Mouse (Mus musculus): ENCODE measurements at regions not wholly inside any gene's neighbourhood (a gene's known extent, or its start where the extent isn't known, plus 50 kb on each side); places are given as distances from the start of the nearest gene placed in this dataset.

GRCm38 (mm10) chr3:140872511-140872910, 339.6 kb downstream of the Pdha2 start:
- no peak for ATAC-seq (ENCODE audit: low FRiP score)
- Histone ChIP-seq H3K4me3 (no peak overlapping the region), H3K27me3 (no peaks in the 10 kb centered on the region), H3K9me3 (no peaks in the 10 kb centered on the region), H3K27ac (no peak overlapping the region), H3K36me3 (no peaks in the 10 kb centered on the region), H3K4me2 (no peak overlapping the region), H3K4me1 (replicated peaks) (no peaks in the 10 kb centered on the region), H3K9ac (no peak overlapping the region)
- 76% methylated on average over 1 of the region's 1 CpGs for WGBS

- no peak for ATAC-seq (ENCODE audit: low FRiP score)
- no peak overlapping the region for H3K4me3 ChIP-seq
- H3K27ac ChIP-seq: no peak overlapping the region
- no peaks in the 10 kb centered on the region for H3K36me3 ChIP-seq
- no peaks in the 10 kb centered on the region for H3K27me3 ChIP-seq
- H3K9ac ChIP-seq: no peak overlapping the region
- H3K4me1 ChIP-seq (replicated peaks): no peaks in the 10 kb centered on the region
- WGBS: 86% methylated on average over 2 of the region's 2 CpGs
- no peaks in the 10 kb centered on the region for H3K9me3 ChIP-seq
- H3K4me2 ChIP-seq: no peak overlapping the region
These were observed 340.9 kb downstream of the Pdha2 start for GRCm38 (mm10) chr3:140871261-140871660.

GRCm38 (mm10) chr3:140840197-140840596, 372.0 kb downstream of the Pdha2 start:
- H3K4me1 ChIP-seq (replicated peaks): no peaks in the 10 kb centered on the region
- H3K4me2 ChIP-seq: no peak overlapping the region
- H3K9ac ChIP-seq: no peak overlapping the region
- H3K9me3 ChIP-seq: no peaks in the 10 kb centered on the region
- no peaks in the 10 kb centered on the region for H3K36me3 ChIP-seq
- H3K4me3 ChIP-seq: no peak overlapping the region
- 76% methylated on average over 2 of the region's 2 CpGs for WGBS
- no peaks in the 10 kb centered on the region for H3K27me3 ChIP-seq
- no peak for ATAC-seq (ENCODE audit: low FRiP score)
- H3K27ac ChIP-seq: no peak overlapping the region

- Histone ChIP-seq H3K36me3 (no peaks in the 10 kb centered on the region), H3K4me2 (no peak overlapping the region), H3K4me3 (no peak overlapping the region), H3K4me1 (replicated peaks) (no peaks in the 10 kb centered on the region), H3K9ac (no peak overlapping the region), H3K27me3 (no peaks in the 10 kb centered on the region), H3K27ac (no peak overlapping the region), H3K9me3 (no peaks in the 10 kb centered on the region)
- ATAC-seq (ENCODE audit: low FRiP score): no peak
- 79% methylated on average over 2 of the region's 2 CpGs for WGBS
These were observed 374.1 kb downstream of the Pdha2 start for GRCm38 (mm10) chr3:140837976-140838581.

GRCm38 (mm10) chr3:140821266-140821665, 390.9 kb downstream of the Pdha2 start:
- no peaks in the 10 kb centered on the region for H3K4me1 ChIP-seq (replicated peaks)
- no peak overlapping the region for H3K4me2 ChIP-seq
- H3K9me3 ChIP-seq: no peaks in the 10 kb centered on the region
- no peaks in the 10 kb centered on the region for H3K36me3 ChIP-seq
- no peak overlapping the region for H3K9ac ChIP-seq
- no peak overlapping the region for H3K4me3 ChIP-seq
- no peak for ATAC-seq (ENCODE audit: low FRiP score)
- no peak overlapping the region for H3K27ac ChIP-seq
- no peaks in the 10 kb centered on the region for H3K27me3 ChIP-seq

- H3K36me3 ChIP-seq: no peaks in the 10 kb centered on the region
- H3K4me2 ChIP-seq: no peak overlapping the region
- H3K4me3 ChIP-seq: no peak overlapping the region
- ATAC-seq (ENCODE audit: low FRiP score): no peak
- no peak overlapping the region for H3K27ac ChIP-seq
- H3K9ac ChIP-seq: no peak overlapping the region
- H3K4me1 ChIP-seq (replicated peaks): no peaks in the 10 kb centered on the region
- H3K9me3 ChIP-seq: 0 out of 2 replicates have a peak, but pooled peaks cover 5% of the 10 kb centered on the region
- H3K27me3 ChIP-seq: no peaks in the 10 kb centered on the region
- WGBS: 97% methylated on average over 2 of the region's 2 CpGs
These were observed 406.6 kb downstream of the Pdha2 start for GRCm38 (mm10) chr3:140805586-140805985.

- Histone ChIP-seq H3K4me2 (no peak overlapping the region), H3K4me3 (no peak overlapping the region), H3K9me3 (no peaks in the 10 kb centered on the region), H3K27ac (no peak overlapping the region), H3K27me3 (no peaks in the 10 kb centered on the region), H3K4me1 (replicated peaks) (no peaks in the 10 kb centered on the region), H3K36me3 (no peaks in the 10 kb centered on the region), H3K9ac (no peak overlapping the region)
- 91% methylated on average over 2 of the region's 2 CpGs for WGBS
- ATAC-seq (ENCODE audit: low FRiP score): no peak
These were observed 419.2 kb downstream of the Pdha2 start for GRCm38 (mm10) chr3:140792943-140793342.

- H3K9ac ChIP-seq: no peak overlapping the region
- no peaks in the 10 kb centered on the region for H3K36me3 ChIP-seq
- no peaks in the 10 kb centered on the region for H3K9me3 ChIP-seq
- 54% methylated on average over 3 of the region's 3 CpGs for WGBS
- H3K4me3 ChIP-seq: no peak overlapping the region
- no peaks in the 10 kb centered on the region for H3K27me3 ChIP-seq
- no peak overlapping the region for H3K4me2 ChIP-seq
- H3K4me1 ChIP-seq (replicated peaks): no peaks in the 10 kb centered on the region
- H3K27ac ChIP-seq: no peak overlapping the region
- ATAC-seq (ENCODE audit: low FRiP score): no peak
These were observed 426.5 kb downstream of the Pdha2 start for GRCm38 (mm10) chr3:140785700-140786099.

GRCm38 (mm10) chr3:140760051-140760450, 452.1 kb downstream of the Pdha2 start:
- H3K27me3 ChIP-seq: no peaks in the 10 kb centered on the region
- no peaks in the 10 kb centered on the region for H3K36me3 ChIP-seq
- H3K4me3 ChIP-seq: no peak overlapping the region
- WGBS: 81% methylated on average over 4 of the region's 4 CpGs
- H3K4me2 ChIP-seq: no peak overlapping the region
- no peaks in the 10 kb centered on the region for H3K9me3 ChIP-seq
- no peaks in the 10 kb centered on the region for H3K4me1 ChIP-seq (replicated peaks)
- no peak overlapping the region for H3K9ac ChIP-seq
- ATAC-seq (ENCODE audit: low FRiP score): no peak
- H3K27ac ChIP-seq: no peak overlapping the region

- H3K4me3 ChIP-seq: no peak overlapping the region
- 72% methylated on average over 2 of the region's 2 CpGs for WGBS
- H3K36me3 ChIP-seq: no peaks in the 10 kb centered on the region
- H3K9me3 ChIP-seq: no peaks in the 10 kb centered on the region
- no peak for ATAC-seq (ENCODE audit: low FRiP score)
- H3K27me3 ChIP-seq: no peaks in the 10 kb centered on the region
- H3K4me2 ChIP-seq: no peak overlapping the region
- H3K4me1 ChIP-seq (replicated peaks): no peaks in the 10 kb centered on the region
- no peak overlapping the region for H3K9ac ChIP-seq
- H3K27ac ChIP-seq: no peak overlapping the region
These were observed 467.7 kb downstream of the Pdha2 start for GRCm38 (mm10) chr3:140744501-140744900.

GRCm38 (mm10) chr3:140740430-140740829, 471.7 kb downstream of the Pdha2 start:
- Histone ChIP-seq H3K9me3 (no peaks in the 10 kb centered on the region), H3K27me3 (no peaks in the 10 kb centered on the region)
- WGBS: 92% methylated on average over 1 of the region's 1 CpGs

GRCm38 (mm10) chr3:140738654-140739369, 473.3 kb downstream of the Pdha2 start:
- no peaks in the 10 kb centered on the region for H3K9me3 ChIP-seq

More at GRCm38 (mm10) chr3:140740430-140740829, 471.7 kb downstream of the Pdha2 start:
- no peak for ATAC-seq (ENCODE audit: low FRiP score)
- no peaks in the 10 kb centered on the region for H3K4me1 ChIP-seq (replicated peaks)
- no peak overlapping the region for H3K4me2 ChIP-seq
- no peak overlapping the region for H3K27ac ChIP-seq
- H3K9ac ChIP-seq: no peak overlapping the region
- H3K4me3 ChIP-seq: no peak overlapping the region
- no peaks in the 10 kb centered on the region for H3K36me3 ChIP-seq

GRCm38 (mm10) chr3:140716896-140717295, 495.3 kb downstream of the Pdha2 start:
- Histone ChIP-seq H3K9ac (no peak overlapping the region), H3K4me3 (no peak overlapping the region), H3K9me3 (no peaks in the 10 kb centered on the region), H3K4me2 (no peak overlapping the region), H3K36me3 (no peaks in the 10 kb centered on the region), H3K27me3 (no peaks in the 10 kb centered on the region), H3K27ac (no peak overlapping the region), H3K4me1 (replicated peaks) (no peaks in the 10 kb centered on the region)
- ATAC-seq (ENCODE audit: low FRiP score): no peak

More at GRCm38 (mm10) chr3:140738654-140739369, 473.3 kb downstream of the Pdha2 start:
- Histone ChIP-seq H3K9ac (no peak overlapping the region), H3K4me1 (replicated peaks) (no peaks in the 10 kb centered on the region), H3K27me3 (no peaks in the 10 kb centered on the region), H3K27ac (no peak overlapping the region), H3K4me2 (no peak overlapping the region), H3K36me3 (no peaks in the 10 kb centered on the region), H3K4me3 (no peak overlapping the region)
- WGBS: 78% methylated on average over 8 of the region's 8 CpGs
- no peak for ATAC-seq (ENCODE audit: low FRiP score)

Data from hindbrain, embryonic 13.5 days (tissue).